Mouse (Mus musculus) v-Abl transformed pro-B cells (cell line): ENCODE measurements around the gene H2al1e.

Experiments
- in situ Hi-C, 2 experiments: fragments of 400-800 bp; cut with MboI; formaldehyde crosslinking; loops; one replicate each; pipeline ENCODE4 v1.15.1; 2025; ENCODE audit not compliant: unreplicated experiment in 2 of 2

H2al1e gene

DNA sequence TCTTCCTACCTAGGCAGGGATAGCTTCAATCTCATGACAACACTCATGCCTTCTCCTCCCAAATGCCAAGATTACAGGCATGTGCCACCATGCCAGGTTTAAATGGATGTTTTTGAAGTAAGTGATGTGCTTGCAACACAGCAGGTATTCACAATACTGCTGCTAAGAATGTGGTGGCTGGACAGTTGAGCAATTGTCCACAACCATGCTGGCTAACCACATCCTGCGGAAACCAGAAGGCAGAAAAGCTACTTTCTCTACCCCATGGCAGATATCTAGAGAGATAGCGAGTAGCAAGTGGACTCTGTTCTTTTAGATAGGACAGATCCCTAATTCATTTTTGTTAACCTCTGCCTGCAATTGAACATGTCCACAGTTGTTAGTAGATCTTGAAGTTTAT, 49.5 kb downstream of the H2al1e start:
- in situ Hi-C loops: loop anchor here in 1 of 2 experiments (25.0 kb wide), 1 partner anchor 99 kb away; no protein-coding TSS in a partner anchor
